Mouse (Mus musculus) T-helper 17 cell (primary cell): ENCODE data around the gene Sepsecs.

ENCODE experiments used
- in situ Hi-C, 2 experiments: fragments of 300-600 bp; cut with MboI, MseI; formaldehyde crosslinking; loops; 1 replicate in 1 of 2; 2 replicates in 1 of 2; pipeline ENCODE4 v1.15.1; 2025; ENCODE audit warnings: high pct_unique_total_duplicates in 2 of 2

Sepsecs gene

GRCm38 (mm10) chr5:52614686-52615085 lies 54.8 kb downstream of the Sepsecs start:
- in situ Hi-C loops = no loop called here

DNA sequence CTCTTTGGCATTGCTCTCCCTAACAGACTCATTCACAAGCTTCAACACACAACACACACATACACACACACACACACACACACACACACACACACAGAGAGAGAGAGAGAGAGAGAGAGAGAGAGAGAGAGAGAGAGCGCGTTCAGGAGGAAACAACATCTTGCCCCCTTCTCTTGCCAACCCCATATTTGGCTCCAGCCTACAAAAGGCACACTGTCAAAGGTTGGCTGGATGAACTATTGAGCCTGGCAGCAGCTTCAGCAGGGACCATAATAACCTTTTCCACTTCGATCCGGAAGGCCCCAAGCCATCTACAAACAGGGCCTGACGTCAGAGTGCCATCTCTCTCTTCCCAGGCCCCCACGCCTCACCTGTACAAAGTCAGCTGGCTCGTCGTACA lies 56.7 kb downstream of the Sepsecs start:
- in situ Hi-C loops = no loop called here

DNA sequence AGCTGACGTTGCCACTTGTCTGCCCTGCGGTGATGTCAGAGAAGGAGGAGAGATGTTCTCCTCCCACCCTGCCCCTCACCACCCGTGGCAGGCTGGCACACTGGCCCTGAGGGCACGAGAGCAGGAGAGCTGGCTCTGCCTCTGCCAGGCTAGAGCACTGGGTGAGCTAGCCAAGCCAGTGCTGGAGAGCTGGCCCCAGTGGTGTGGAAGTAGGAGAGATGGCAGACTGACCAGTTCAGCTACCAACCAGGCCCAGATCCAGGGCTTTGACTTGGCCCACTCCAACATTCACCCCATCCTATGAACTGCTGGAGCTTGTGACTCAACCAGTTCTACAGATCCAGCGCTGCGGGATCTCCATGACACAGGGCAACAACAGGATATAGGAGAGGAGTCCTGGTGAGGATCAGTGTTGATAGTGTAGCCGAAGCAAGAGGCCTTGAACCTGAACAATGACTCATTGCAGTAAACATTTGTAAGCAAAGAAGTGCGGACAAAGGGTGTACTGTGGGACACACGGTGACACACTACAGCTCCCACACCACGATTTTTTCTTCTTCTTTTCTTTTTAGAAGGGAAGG lies 58.1 kb downstream of the Sepsecs start:
- in situ Hi-C loops = no loop called here

DNA sequence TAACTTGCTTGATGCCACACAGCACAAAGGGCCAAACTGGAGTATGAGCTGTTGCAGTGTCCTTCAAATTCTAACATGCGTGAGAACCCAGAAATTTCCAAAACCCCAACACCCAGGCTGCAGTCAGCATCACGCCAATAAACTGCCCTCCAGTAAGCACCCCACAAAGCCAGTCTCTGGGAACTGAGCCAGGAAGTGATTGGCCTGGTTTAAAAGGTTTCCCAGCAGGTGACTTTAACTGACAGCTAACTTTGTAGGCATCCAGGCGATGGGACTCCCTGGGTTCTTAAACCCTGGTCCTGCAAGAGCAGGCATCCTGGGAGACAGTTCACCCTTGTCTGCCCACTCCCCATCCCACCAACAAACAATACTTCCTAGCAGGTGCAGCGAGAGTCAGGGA lies 59.2 kb downstream of the Sepsecs start:
- in situ Hi-C loops = no loop called here

DNA sequence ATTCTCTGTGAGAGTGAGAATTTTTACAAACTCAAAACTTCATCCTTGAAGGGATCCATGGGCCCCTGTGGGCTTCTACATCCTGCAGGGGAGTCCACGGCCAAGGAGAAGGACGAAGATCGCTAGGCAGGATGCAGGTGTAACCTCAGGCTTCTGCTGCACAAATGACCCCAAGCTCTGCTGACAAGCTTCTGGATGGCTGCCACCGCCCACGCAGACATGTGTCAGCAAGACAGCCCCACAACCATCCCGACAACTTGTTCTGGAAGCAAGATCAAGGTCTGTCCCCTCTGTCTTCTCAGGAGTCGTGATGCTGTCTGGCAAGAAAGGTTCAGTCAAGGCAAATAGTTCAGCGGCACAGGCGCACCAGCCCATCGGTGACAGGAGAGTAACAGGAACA lies 59.8 kb downstream of the Sepsecs start:
- in situ Hi-C loops = no loop called here

- in situ Hi-C loops = no loop called here
Measured at GRCm38 (mm10) chr5:52604582-52605041, 64.9 kb downstream of the Sepsecs start.

GRCm38 (mm10) chr5:52590612-52591011 lies 78.9 kb downstream of the Sepsecs start:
- in situ Hi-C loops = no loop called here
